Mouse (Mus musculus): ENCODE results near the gene 1700125H20Rik. TPM values are rescaled to one million over a fixed set of nuclear protein-coding genes. Genes with fewer than 3 reads are reported as not detected.

1700125H20Rik gene
- total RNA-seq, 1 experiment from 2014 or later = not detected

- ATAC-seq (replicated peaks in 1 of 2; ENCODE audit: insufficient read depth in 1 of 2, low FRiP score in 2 of 2, low TSS enrichment in 1 of 2, low read depth in 1 of 2, poor library complexity in 2 of 2, severe bottlenecking in 2 of 2) = no peak
Observed at GRCm38 (mm10) chr11:85178413-85178812, 8.2 kb downstream of the 1700125H20Rik start.

DNA sequence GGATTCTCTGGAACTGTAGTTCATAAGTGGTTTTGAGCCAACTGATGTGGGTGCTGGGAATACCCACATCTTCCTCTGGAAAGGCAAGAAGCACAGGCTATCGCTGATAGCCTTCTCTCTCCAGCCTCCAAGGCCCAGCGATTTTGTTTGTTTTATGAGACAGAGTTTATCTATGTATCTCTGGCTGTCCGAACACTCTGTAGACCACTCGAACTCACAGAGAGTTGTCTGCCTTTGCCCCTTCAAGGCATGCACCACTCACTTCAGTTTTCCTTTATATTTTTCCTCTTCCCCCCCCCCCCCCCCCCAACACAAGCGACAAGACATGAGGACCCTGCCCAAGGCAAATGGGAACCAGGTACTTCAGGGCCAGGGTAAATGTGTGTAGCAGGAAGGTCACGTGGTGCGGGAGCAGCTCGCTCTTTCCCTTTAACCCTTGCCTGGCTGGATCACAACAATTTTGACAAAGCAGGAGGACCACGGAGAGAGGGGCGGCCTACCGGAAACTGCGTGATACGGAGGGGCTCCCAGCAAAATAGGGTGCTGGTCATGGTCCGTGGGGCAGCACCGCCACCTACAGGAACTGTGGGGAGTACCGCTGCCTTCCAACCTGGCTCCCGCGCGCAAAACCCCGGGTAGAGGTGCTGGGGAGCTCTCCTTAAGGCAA lies 12.5 kb downstream of the 1700125H20Rik start:
- ATAC-seq (replicated peaks in 1 of 2; ENCODE audit: insufficient read depth in 1 of 2, low FRiP score in 2 of 2, low TSS enrichment in 1 of 2, low read depth in 1 of 2, poor library complexity in 2 of 2, severe bottlenecking in 2 of 2) = peak; percentile 84 to 89

DNA sequence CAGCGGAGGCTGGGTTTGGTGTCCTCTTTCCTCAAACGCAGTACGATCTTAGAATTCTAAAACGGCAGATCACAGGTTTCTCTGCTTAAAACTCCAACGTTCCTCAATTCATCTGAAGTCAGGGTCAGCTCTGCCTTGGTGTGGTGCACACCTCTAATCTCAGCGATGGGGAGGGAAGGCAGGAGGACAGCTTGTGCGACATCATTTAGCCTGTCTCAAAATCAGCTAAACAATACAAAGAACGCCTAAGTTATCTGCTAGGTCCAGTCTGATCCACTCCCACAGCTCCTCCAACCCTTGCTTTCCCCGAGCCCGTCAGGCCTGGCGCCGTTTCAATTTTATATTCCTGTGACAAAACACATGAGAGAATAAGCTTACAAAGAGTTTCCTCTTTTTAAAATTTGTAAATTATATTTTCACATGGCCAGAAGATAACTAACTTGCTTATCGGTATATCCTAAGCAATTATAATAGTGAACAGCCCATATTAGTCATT lies 13.1 kb downstream of the 1700125H20Rik start:
- ATAC-seq (replicated peaks in 1 of 2; ENCODE audit: insufficient read depth in 1 of 2, low FRiP score in 2 of 2, low TSS enrichment in 1 of 2, low read depth in 1 of 2, poor library complexity in 2 of 2, severe bottlenecking in 2 of 2) = 0 out of 4 replicates have a peak, but pooled peaks of 1 of the 2 experiments have one; percentile 4

DNA sequence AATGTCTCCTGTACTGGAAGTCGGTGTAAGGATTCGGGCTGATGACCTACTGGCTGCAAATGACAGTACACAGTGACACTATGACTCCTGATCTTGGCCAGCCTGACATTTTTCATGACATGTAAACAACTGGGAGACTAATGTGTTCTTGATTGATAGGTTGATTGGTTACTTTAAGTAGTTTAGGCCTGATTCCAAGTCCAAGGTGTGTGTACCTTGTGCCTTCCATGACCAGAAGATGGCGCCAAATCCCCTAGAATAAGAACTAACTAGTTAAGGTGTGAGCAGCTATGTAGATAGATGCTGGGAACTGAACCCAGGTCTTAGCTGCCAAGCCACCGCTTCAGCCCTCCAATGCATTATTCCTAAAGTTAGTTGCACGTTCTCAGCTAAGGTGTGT lies 13.9 kb downstream of the 1700125H20Rik start:
- peak in 1 of 2 experiments; percentile 40; a peak in 1 of 4 replicates for ATAC-seq (replicated peaks in 1 of 2; ENCODE audit: insufficient read depth in 1 of 2, low FRiP score in 2 of 2, low TSS enrichment in 1 of 2, low read depth in 1 of 2, poor library complexity in 2 of 2, severe bottlenecking in 2 of 2)

DNA sequence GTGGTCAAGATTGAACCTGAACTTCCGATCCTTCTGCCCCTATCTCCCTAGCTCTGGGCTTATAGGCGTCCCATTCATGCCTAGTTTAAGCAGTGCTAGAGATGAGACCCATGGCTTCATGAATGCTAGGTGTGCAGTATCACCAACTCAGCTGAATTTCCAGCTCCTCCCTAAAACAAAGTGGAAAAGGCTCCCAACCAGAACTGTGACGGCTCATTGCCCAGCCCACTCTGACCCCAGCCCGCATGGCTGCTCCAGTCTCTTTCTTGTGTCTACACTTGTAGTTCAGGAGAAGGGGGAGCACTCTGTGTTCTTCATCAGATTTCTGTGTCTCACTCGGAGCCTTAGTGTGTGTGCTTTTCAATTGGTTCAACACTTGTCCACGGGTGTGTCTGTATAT lies 14.6 kb downstream of the 1700125H20Rik start:
- no peak for ATAC-seq (replicated peaks in 1 of 2; ENCODE audit: insufficient read depth in 1 of 2, low FRiP score in 2 of 2, low TSS enrichment in 1 of 2, low read depth in 1 of 2, poor library complexity in 2 of 2, severe bottlenecking in 2 of 2)

DNA sequence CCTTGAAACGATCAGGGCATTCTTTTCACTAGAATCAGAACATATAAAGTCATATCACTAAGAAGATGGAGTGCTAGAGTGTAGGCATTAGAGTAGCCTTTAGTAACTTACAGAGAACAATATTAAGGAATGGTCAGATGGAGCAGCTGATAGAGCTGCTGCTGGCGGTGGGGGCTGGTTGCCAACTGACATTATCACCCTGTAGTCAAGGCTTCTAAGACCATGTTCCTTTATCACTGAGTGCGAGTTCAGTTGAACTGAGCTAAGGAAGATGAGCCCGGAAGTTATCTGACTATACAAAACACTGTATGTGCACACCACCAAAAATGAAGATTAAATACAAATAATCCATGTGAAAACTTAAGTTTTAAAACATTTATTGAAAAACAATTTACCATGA lies 18.9 kb downstream of the 1700125H20Rik start:
- no peak for ATAC-seq (replicated peaks in 1 of 2; ENCODE audit: insufficient read depth in 1 of 2, low FRiP score in 2 of 2, low TSS enrichment in 1 of 2, low read depth in 1 of 2, poor library complexity in 2 of 2, severe bottlenecking in 2 of 2)

GRCm38 (mm10) chr11:85190741-85191140 lies 20.5 kb downstream of the 1700125H20Rik start:
- ATAC-seq (replicated peaks in 1 of 2; ENCODE audit: insufficient read depth in 1 of 2, low FRiP score in 2 of 2, low TSS enrichment in 1 of 2, low read depth in 1 of 2, poor library complexity in 2 of 2, severe bottlenecking in 2 of 2) = no peak

GRCm38 (mm10) chr11:85194206-85194605 lies 24.0 kb downstream of the 1700125H20Rik start:
- ATAC-seq (replicated peaks in 1 of 2; ENCODE audit: insufficient read depth in 1 of 2, low FRiP score in 2 of 2, low TSS enrichment in 1 of 2, low read depth in 1 of 2, poor library complexity in 2 of 2, severe bottlenecking in 2 of 2) = no peak

DNA sequence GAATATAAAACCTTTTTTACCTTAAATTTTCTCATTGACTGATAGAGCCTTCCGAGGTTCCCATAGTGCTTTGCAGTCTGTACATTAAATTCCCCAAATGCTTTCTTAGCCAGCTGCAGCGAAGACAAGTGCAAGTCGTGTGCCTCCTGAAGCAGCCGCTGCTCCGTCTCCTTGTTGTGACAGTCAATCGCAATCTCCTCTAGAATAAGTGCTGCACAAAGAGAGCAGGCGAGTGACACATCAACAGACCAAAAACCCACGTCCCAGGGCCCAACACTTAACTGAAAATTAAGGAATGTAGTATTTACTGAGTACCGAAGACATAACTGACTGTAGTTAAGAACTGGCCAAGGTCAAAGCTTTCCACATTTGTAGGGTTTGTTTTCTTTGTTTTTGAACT lies 25.8 kb downstream of the 1700125H20Rik start:
- no peak for ATAC-seq (replicated peaks in 1 of 2; ENCODE audit: insufficient read depth in 1 of 2, low FRiP score in 2 of 2, low TSS enrichment in 1 of 2, low read depth in 1 of 2, poor library complexity in 2 of 2, severe bottlenecking in 2 of 2)

- ATAC-seq (replicated peaks in 1 of 2; ENCODE audit: insufficient read depth in 1 of 2, low FRiP score in 2 of 2, low TSS enrichment in 1 of 2, low read depth in 1 of 2, poor library complexity in 2 of 2, severe bottlenecking in 2 of 2) = no peak
Observed at GRCm38 (mm10) chr11:85198906-85199305, 28.7 kb downstream of the 1700125H20Rik start.

DNA sequence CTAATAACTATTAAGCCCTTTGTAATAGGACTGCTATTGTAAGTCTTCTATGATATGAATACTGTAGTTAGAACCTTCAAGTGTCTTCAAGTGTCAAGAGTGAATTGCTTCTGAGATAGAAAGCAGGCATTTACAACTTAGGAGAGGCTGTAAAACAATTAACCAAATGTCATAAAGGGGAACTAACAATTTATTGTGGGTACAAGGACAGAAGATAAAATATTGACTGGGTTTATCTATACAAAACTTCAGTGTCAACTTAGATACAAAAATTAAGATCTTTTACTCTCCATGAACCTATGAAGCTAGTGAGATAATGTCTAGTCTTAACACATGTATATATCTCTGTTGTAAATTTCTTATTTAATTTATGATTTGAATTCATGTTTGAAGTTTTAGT lies 36.0 kb downstream of the 1700125H20Rik start:
- no peak for ATAC-seq (replicated peaks in 1 of 2; ENCODE audit: insufficient read depth in 1 of 2, low FRiP score in 2 of 2, low TSS enrichment in 1 of 2, low read depth in 1 of 2, poor library complexity in 2 of 2, severe bottlenecking in 2 of 2)

- ATAC-seq (replicated peaks in 1 of 2; ENCODE audit: insufficient read depth in 1 of 2, low FRiP score in 2 of 2, low TSS enrichment in 1 of 2, low read depth in 1 of 2, poor library complexity in 2 of 2, severe bottlenecking in 2 of 2) = no peak
Observed at GRCm38 (mm10) chr11:85211151-85211550, 40.9 kb downstream of the 1700125H20Rik start.

DNA sequence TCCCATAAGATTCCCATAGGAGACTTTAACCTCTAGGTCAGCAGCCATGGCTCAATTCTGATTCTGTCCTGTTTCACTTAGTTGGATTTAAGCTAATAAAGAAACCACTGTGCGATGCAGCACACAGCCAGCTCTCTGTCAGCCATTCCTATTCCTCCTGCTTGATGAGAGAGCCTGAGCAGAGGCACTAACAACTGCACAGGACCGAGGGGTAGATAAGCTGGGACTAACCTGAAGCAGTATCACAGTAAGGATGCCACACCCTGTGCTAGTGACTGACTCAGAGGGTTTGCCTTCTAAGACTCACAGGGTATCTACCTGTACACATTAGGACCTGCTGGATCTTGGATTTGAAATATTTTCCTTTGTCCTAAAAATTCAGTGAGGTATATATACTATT lies 43.0 kb downstream of the 1700125H20Rik start:
- no peak for ATAC-seq (replicated peaks in 1 of 2; ENCODE audit: insufficient read depth in 1 of 2, low FRiP score in 2 of 2, low TSS enrichment in 1 of 2, low read depth in 1 of 2, poor library complexity in 2 of 2, severe bottlenecking in 2 of 2)

GRCm38 (mm10) chr11:85214679-85215078 lies 44.5 kb downstream of the 1700125H20Rik start:
- ATAC-seq (replicated peaks in 1 of 2; ENCODE audit: insufficient read depth in 1 of 2, low FRiP score in 2 of 2, low TSS enrichment in 1 of 2, low read depth in 1 of 2, poor library complexity in 2 of 2, severe bottlenecking in 2 of 2) = no peak

GRCm38 (mm10) chr11:85219014-85219413 lies 48.8 kb downstream of the 1700125H20Rik start:
- ATAC-seq (replicated peaks in 1 of 2; ENCODE audit: insufficient read depth in 1 of 2, low FRiP score in 2 of 2, low TSS enrichment in 1 of 2, low read depth in 1 of 2, poor library complexity in 2 of 2, severe bottlenecking in 2 of 2) = no peak

DNA sequence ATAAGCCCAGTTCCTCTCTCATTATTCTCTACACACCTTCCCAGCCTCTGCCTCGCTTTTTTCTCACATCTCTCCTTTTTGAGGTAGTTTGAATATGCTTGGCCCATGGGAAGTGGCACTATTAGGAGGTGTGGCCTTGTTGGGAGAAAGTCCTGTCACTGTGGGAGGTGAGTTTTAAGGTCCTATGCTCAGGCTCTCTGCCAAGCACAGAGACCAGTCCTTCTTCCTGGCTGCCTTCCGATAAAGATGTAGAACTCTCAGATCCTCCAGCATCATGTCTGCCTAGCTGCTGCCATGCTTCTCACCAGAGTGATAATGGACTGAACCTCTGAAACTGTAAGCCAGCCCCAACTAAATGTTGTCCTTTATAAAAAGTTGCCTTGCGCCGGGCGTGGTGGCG lies 52.4 kb downstream of the 1700125H20Rik start:
- ATAC-seq (replicated peaks in 1 of 2; ENCODE audit: insufficient read depth in 1 of 2, low FRiP score in 2 of 2, low TSS enrichment in 1 of 2, low read depth in 1 of 2, poor library complexity in 2 of 2, severe bottlenecking in 2 of 2) = no peak

GRCm38 (mm10) chr11:85223248-85223647 lies 53.0 kb downstream of the 1700125H20Rik start:
- no peak for ATAC-seq (replicated peaks in 1 of 2; ENCODE audit: insufficient read depth in 1 of 2, low FRiP score in 2 of 2, low TSS enrichment in 1 of 2, low read depth in 1 of 2, poor library complexity in 2 of 2, severe bottlenecking in 2 of 2)

Measured in hematopoietic stem cell, adult 5-6 weeks (primary cell).